Mouse (Mus musculus): ENCODE results near the gene Mrpl2. TPM values are rescaled to one million over a fixed set of nuclear protein-coding genes. Genes with fewer than 3 reads are reported as not detected.

Gene Mrpl2
- polyA plus RNA-seq (2017; shearing (Covaris generic)) = 10 to 100 TPM; 43.1 to 70.4 TPM

DNA sequence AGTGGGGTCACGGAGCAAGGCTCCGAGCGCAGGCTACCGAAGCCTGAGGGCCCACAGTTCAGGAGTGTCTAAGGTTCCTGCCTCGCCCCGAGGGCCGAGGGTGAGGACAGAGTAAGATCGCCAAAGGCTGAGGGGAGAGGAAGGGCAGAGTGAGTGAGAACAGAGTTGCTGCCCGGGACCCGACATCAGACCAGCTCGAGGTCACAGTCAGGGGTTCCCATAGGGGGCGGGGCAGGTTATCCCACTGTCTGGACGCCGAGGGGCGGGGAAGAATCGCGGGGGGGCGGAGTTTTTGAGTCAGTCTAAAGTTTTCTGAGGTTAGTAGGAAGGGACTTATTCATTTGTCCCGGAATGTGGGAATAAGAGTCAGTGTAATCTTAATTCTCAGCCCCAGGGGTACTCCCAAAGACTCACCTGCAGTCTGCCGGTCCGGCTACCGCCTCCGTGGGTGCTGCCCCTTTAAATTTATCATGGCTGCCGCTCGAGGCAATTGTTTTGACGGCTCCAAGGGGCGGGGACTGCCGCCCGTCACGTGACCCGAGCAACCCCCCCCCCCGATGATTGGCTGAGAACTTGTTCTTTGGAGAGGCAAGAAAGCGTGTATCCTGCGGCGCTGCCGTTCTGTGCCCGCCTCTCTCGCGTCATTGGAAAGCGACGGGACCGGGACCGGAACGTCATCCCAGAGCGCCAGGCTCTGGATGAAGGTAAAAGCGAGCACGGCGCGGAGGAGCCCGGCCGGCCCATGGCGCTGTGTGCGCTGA is at the start of gene Mrpl2, which contains the start of gene Klc4:
Gene Mrpl2 (plus strand): TSS at position 669 of the 761 bp plus-strand sequence.
Gene Klc4 (minus strand): TSS at position 462 of the 761 bp plus-strand sequence.

GRCm38 (mm10) chr17:46628791-46629684 is 17.0 kb upstream of the Mrpl2 start, which contains the start of gene Ptk7:
Gene Ptk7 (minus strand): TSS chr17:46629504.

GRCm38 (mm10) chr17:46650232-46651031 is 4.4 kb downstream of the Mrpl2 start, which contains the start of gene Cul7:
Gene Cul7 (plus strand): TSS chr17:46650337.

DNA sequence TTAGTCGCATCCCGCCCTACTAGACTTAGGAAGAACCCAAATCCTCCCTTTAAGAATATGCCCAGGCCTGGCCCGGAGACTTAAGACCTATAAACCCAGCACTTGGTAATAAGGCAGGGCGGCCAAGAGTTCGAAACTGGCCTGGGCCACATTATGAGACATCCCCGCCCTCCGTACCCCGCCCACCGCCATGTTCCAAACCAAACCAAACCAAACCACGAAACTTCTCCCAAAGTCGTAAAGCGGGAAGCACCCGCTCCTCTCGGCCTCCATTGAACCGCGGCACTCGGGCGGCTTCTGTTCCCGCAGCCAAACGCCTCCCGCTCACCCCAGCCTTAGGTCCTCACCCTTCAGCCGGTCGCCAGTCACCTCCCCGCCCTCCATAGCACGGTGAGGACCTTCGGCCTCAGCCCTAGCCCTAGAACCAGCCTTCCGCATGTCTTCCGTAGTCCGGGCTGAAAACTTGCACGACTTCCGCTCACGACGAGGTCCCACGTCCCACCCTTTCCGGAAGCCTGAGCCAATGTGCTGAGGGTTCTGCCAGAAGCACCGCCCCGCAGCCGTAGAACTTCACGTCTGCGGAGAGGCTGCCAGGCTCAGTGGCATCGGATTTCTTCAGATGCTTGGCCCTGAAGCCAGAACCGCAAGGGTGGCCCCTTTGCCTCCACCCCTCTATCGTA is 28.0 kb downstream of the Mrpl2 start, which contains the start of gene Rrp36:
Gene Rrp36 (minus strand): TSS at position 503 of the 680 bp plus-strand sequence.

GRCm38 (mm10) chr17:46678416-46678815 is 32.4 kb downstream of the Mrpl2 start, which contains the start of gene Mea1:
Gene Mea1 (plus strand): TSS chr17:46678793.

DNA sequence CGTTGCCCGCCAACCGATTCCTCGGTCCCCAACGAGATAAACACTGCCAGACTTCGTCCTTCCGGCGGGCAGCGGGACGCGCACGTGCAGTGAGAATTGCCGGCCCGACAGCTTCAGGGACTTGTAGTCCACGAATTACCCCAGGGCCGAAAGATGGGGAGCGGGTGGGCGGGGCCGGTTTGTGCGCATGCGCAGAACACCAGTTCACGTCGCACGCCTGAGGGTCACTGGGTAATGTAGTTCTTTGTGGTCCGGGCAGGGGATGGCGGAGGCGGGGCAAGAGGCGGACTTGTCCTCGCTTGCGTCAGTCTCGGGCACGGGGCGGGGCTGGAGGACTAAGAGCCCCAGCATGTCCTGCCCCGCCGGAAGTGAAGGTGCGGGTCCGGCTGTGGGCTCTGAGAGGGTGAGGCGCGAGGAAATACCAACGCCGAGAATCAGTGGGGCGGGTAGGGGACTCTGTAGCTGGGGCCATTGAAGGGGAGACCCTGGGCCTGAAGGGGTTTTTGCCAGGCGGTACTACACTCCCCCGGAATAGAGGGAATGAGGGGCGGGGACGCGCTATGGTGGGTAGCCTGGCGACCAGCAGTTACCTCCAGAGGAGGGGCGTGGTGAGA is 34.8 kb downstream of the Mrpl2 start, which contains the start of gene Klhdc3:
Gene Klhdc3 (minus strand): TSS at position 155 of the 614 bp plus-strand sequence.

Other genes starting within 250 kb of the Mrpl2 start
- gene Crip3, start 217.3 kb upstream of the Mrpl2 start, polyA plus RNA-seq (2017; shearing (Covaris generic)) = under 1 TPM in 1 of 2 experiments, not detected in 1; 0.33 TPM
- under 1 TPM in 1 of 2 experiments, not detected in 1; 0.11 TPM for gene Slc22a7, start 207.8 kb upstream of the Mrpl2 start, polyA plus RNA-seq (2017; shearing (Covaris generic))
- 1 to 10 TPM; 1.1 to 1.6 TPM for gene Ttbk1, start 158.6 kb upstream of the Mrpl2 start, polyA plus RNA-seq (2017; shearing (Covaris generic))
- 1 to 10 TPM in 1 of 2 experiments, under 1 TPM in 1; 0.55 to 4.5 TPM for gene Dnph1, start 149.5 kb upstream of the Mrpl2 start, polyA plus RNA-seq (2017; shearing (Covaris generic))
- gene Cul9, start 99.8 kb upstream of the Mrpl2 start, polyA plus RNA-seq (2017; shearing (Covaris generic)) = 1 to 10 TPM; 6.1 to 7.9 TPM
- 10 to 100 TPM; 37.4 to 37.8 TPM for gene Srf, start 90.1 kb upstream of the Mrpl2 start, polyA plus RNA-seq (2017; shearing (Covaris generic))
- under 1 TPM; 0.05 to 0.65 TPM for gene Ptk7, start 16.7 kb upstream of the Mrpl2 start, polyA plus RNA-seq (2017; shearing (Covaris generic))
- 10 to 100 TPM; 20.3 to 22.7 TPM for gene Klc4, start 207 bp upstream of the Mrpl2 start, polyA plus RNA-seq (2017; shearing (Covaris generic))
- 10 to 100 TPM in 1 of 2 experiments, 1 to 10 TPM in 1; 4.5 to 10.7 TPM for gene Cul7, start 4.1 kb downstream of the Mrpl2 start, polyA plus RNA-seq (2017; shearing (Covaris generic))
- 10 to 100 TPM; 58.4 to 61.9 TPM for gene Rrp36, start 28.1 kb downstream of the Mrpl2 start, polyA plus RNA-seq (2017; shearing (Covaris generic))
- 100 to 1,000 TPM; 121 to 157 TPM for gene Mea1, start 32.6 kb downstream of the Mrpl2 start, polyA plus RNA-seq (2017; shearing (Covaris generic))
- 10 to 100 TPM; 49.1 to 55.5 TPM for gene Klhdc3, start 34.7 kb downstream of the Mrpl2 start, polyA plus RNA-seq (2017; shearing (Covaris generic))
- 10 to 100 TPM; 68.8 to 83.5 TPM for gene Ppp2r5d, start 58.9 kb downstream of the Mrpl2 start, polyA plus RNA-seq (2017; shearing (Covaris generic))
- gene Pex6, start 65.2 kb downstream of the Mrpl2 start, polyA plus RNA-seq (2017; shearing (Covaris generic)) = 10 to 100 TPM; 46.9 to 49.2 TPM
- gene Gnmt, start 82.9 kb downstream of the Mrpl2 start, polyA plus RNA-seq (2017; shearing (Covaris generic)) = 1 to 10 TPM; 1.2 to 2.7 TPM
- gene Cnpy3, start 106.0 kb downstream of the Mrpl2 start, polyA plus RNA-seq (2017; shearing (Covaris generic)) = 10 to 100 TPM; 52.9 to 67.7 TPM
- gene Ptcra, start 117.5 kb downstream of the Mrpl2 start, polyA plus RNA-seq (2017; shearing (Covaris generic)) = under 1 TPM in 1 of 2 experiments, not detected in 1; 0.66 TPM
- 10 to 100 TPM; 25.3 to 26.4 TPM for gene 2310039H08Rik, start 126.4 kb downstream of the Mrpl2 start, polyA plus RNA-seq (2017; shearing (Covaris generic))
- gene Rpl7l1, start 136.4 kb downstream of the Mrpl2 start, polyA plus RNA-seq (2017; shearing (Covaris generic)) = 100 to 1,000 TPM; 118 to 123 TPM
- 10 to 100 TPM; 35.0 to 36.8 TPM for gene Bicral, start 212.3 kb downstream of the Mrpl2 start, polyA plus RNA-seq (2017; shearing (Covaris generic))
- gene Tbcc, start 244.5 kb downstream of the Mrpl2 start, polyA plus RNA-seq (2017; shearing (Covaris generic)) = 10 to 100 TPM; 52.3 to 54.9 TPM